In genomic region chr2:38545706-38546105, GRCm38 (mm10) we compare ENCODE assay signal across 16 mouse cellular contexts. TPM values are rescaled to one million over a fixed set of nuclear protein-coding genes. Genes with fewer than 3 reads are reported as not detected.
A peak's percentile ranks its signal among the peaks of the same experiment; 100 is the strongest.
DNase-seq lines count a peak whose midpoint lies in the region; ATAC-seq and TF ChIP-seq lines count a peak whose summit lies in the region.
"Had no signal": no experiment of that assay in that cellular context is flagged by ENCODE, and none has a peak within 500 bp of the region (broad histone marks: within the 10 kb centered on the region; RNA-seq: fewer than 3 reads in every experiment).

No protein-coding gene starts in this region.

- peak overlapping the region; percentile 81 for H3K27ac ChIP-seq in hindbrain, embryonic 10.5 days
- H3K27ac ChIP-seq in hindbrain, embryonic 13.5 days = no peak overlapping the region
- H3K27ac ChIP-seq in lung, embryonic 16.5 days (ENCODE audit: low read length) = peak overlapping the region; percentile 54
- H3K27ac ChIP-seq in heart, postnatal 0 days (ENCODE audit: low read depth) = peak overlapping the region; percentile 43; the same call in 1 of the 2 replicates
- H3K27ac ChIP-seq: embryonic facial prominence, embryonic 13.5 days; hindbrain, embryonic 14.5 days; left cerebral cortex, adult 2 months; limb, embryonic 13.5 days; neural tube, embryonic 12.5 days had no signal

- no peak overlapping the region for H3K4me3 ChIP-seq in hindbrain, embryonic 10.5 days
- no peak overlapping the region for H3K4me3 ChIP-seq in hindbrain, embryonic 13.5 days
- no peak overlapping the region for H3K4me3 ChIP-seq in lung, embryonic 16.5 days (ENCODE audit: low read length)
- no peak overlapping the region for H3K4me3 ChIP-seq in heart, postnatal 0 days (ENCODE audit: low read depth, low read length)
- H3K4me3 ChIP-seq: embryonic facial prominence, embryonic 13.5 days; left cerebral cortex, adult 2 months; limb, embryonic 13.5 days; neural tube, embryonic 12.5 days; stomach, embryonic 15.5 days had no signal

- H3K4me2 ChIP-seq in hindbrain, embryonic 13.5 days = no peak overlapping the region
- H3K4me2 ChIP-seq in lung, embryonic 16.5 days (ENCODE audit: low read depth, low read length) = no peak overlapping the region
- no peak overlapping the region for H3K4me2 ChIP-seq in heart, postnatal 0 days (ENCODE audit: low read depth, low read length)
- H3K4me2 ChIP-seq: embryonic facial prominence, embryonic 13.5 days; hindbrain, embryonic 14.5 days; limb, embryonic 13.5 days; neural tube, embryonic 12.5 days; stomach, embryonic 15.5 days had no signal

- intact Hi-C loops in heart, postnatal 25 days (cut with DNase I) = no loop called here

- ATAC-seq in hindbrain, embryonic 13.5 days (ENCODE audit: low FRiP score) = no peak
- ATAC-seq in lung, embryonic 16.5 days (ENCODE audit: low read depth) = 0 out of 2 replicates have a peak, but pooled peaks have one; percentile 1
- no peak for ATAC-seq in heart, postnatal 0 days (ENCODE audit: insufficient read depth, low read depth)

- no peaks in the 10 kb centered on the region for H3K9me3 ChIP-seq in hindbrain, embryonic 10.5 days
- H3K9me3 ChIP-seq in hindbrain, embryonic 13.5 days = no peaks in the 10 kb centered on the region
- H3K9me3 ChIP-seq in lung, embryonic 16.5 days (ENCODE audit: control insufficient read depth, low read length) = no peaks in the 10 kb centered on the region
- H3K9me3 ChIP-seq in heart, postnatal 0 days (replicated peaks; ENCODE audit: control insufficient read depth, low read length) = no peaks in the 10 kb centered on the region
- H3K9me3 ChIP-seq: embryonic facial prominence, embryonic 13.5 days; limb, embryonic 13.5 days; neural tube, embryonic 12.5 days; stomach, embryonic 15.5 days had no signal

- H3K4me1 ChIP-seq in hindbrain, embryonic 10.5 days (replicated peaks) = peaks cover 72% of the 10 kb centered on the region
- H3K4me1 ChIP-seq in hindbrain, embryonic 13.5 days (replicated peaks) = peaks cover 43% of the 10 kb centered on the region
- peaks cover 29% of the 10 kb centered on the region for H3K4me1 ChIP-seq in lung, embryonic 16.5 days (replicated peaks; ENCODE audit: control insufficient read depth, insufficient read depth, low read length)
- H3K4me1 ChIP-seq in heart, postnatal 0 days (ENCODE audit: control insufficient read depth, insufficient read depth) = peaks cover 38% of the 10 kb centered on the region

- peak; percentile 81 for DNase-seq in heart, adult 11 months
- DNase-seq in heart, postnatal 25 days (ENCODE audit: low spot score) = no peak
- no peak for DNase-seq in hindbrain, embryonic 10.5 days (ENCODE audit: low spot score)
- DNase-seq in lung, postnatal 25 days (ENCODE audit: low spot score) = no peak
- DNase-seq in heart, postnatal 0 days (ENCODE audit: low spot score) = no peak
- no peak for DNase-seq in adrenal gland, postnatal 14 days
- DNase-seq: cerebellum, adult 8-10 months had no signal

- no peak for TF ChIP-seq CTCF in heart, postnatal 0 days (IDR thresholded peaks at IDR 0.05; ENCODE audit: low read depth)

- peaks cover 6% of the 10 kb centered on the region for H3K36me3 ChIP-seq in hindbrain, embryonic 10.5 days
- no peaks in the 10 kb centered on the region for H3K36me3 ChIP-seq in hindbrain, embryonic 13.5 days
- no peaks in the 10 kb centered on the region; the same call in 1 of the 2 replicates for H3K36me3 ChIP-seq in lung, embryonic 16.5 days (ENCODE audit: control insufficient read depth, insufficient read depth, low read length)
- no peaks in the 10 kb centered on the region for H3K36me3 ChIP-seq in heart, postnatal 0 days (replicated peaks; ENCODE audit: control insufficient read depth, insufficient read depth, low read length)
- H3K36me3 ChIP-seq: neural tube, embryonic 12.5 days; stomach, embryonic 15.5 days had no signal

- H3K9ac ChIP-seq in hindbrain, embryonic 13.5 days = no peak overlapping the region
- H3K9ac ChIP-seq in lung, embryonic 16.5 days (ENCODE audit: low read length) = no peak overlapping the region
- no peak overlapping the region for H3K9ac ChIP-seq in heart, postnatal 0 days (replicated peaks; ENCODE audit: low read depth, low read length)
- H3K9ac ChIP-seq: embryonic facial prominence, embryonic 13.5 days; hindbrain, embryonic 14.5 days; limb, embryonic 13.5 days; neural tube, embryonic 12.5 days; stomach, embryonic 15.5 days had no signal

- H3K27me3 ChIP-seq in hindbrain, embryonic 10.5 days (ENCODE audit: insufficient read depth, poor library complexity, severe bottlenecking) = no peaks in the 10 kb centered on the region
- H3K27me3 ChIP-seq in hindbrain, embryonic 13.5 days = 0 out of 2 replicates have a peak, but pooled peaks cover 3% of the 10 kb centered on the region
- no peaks in the 10 kb centered on the region for H3K27me3 ChIP-seq in lung, embryonic 16.5 days (ENCODE audit: control insufficient read depth, insufficient read depth, low read depth, low read length)
- H3K27me3 ChIP-seq in heart, postnatal 0 days (ENCODE audit: control insufficient read depth, insufficient read depth, low read length) = no peaks in the 10 kb centered on the region
- H3K27me3 ChIP-seq: CH12.LX; embryonic facial prominence, embryonic 13.5 days; limb, embryonic 13.5 days; neural tube, embryonic 12.5 days; stomach, embryonic 15.5 days had no signal

- TF ChIP-seq EP300 in heart, postnatal 0 days (IDR thresholded peaks at IDR 0.05; ENCODE audit: low read depth) = no peak

RNA-seq across cellular contexts. Expression of gene Nek6, which starts 34.3 kb away (rescaled TPM):
- 1 to 10 TPM; 3.4 to 4.3 TPM for total RNA-seq in heart, postnatal 25 days (2021)
- 68.8 and 77.5 TPM in 2 replicates for polyA plus RNA-seq in hindbrain, embryonic 10.5 days (2016; fragmentation: Nextera tagmentation; extraction: Ambion mirVana)
- 57.3 and 58.0 TPM in 2 replicates for polyA plus RNA-seq in hindbrain, embryonic 13.5 days (2015; fragmentation: Nextera tagmentation; extraction: Ambion mirVana)
- polyA plus RNA-seq in lung, embryonic 16.5 days (2015; fragmentation: Nextera tagmentation; extraction: Ambion mirVana) = 117 and 122 TPM in 2 replicates
- 12.3 and 18.1 TPM in 2 replicates for total RNA-seq in heart, postnatal 0 days (2014; rRNA removed; ENCODE audit: low replicate concordance)
- 25.5 and 26.5 TPM in 2 replicates for polyA plus RNA-seq in heart, postnatal 0 days (2015; fragmentation: Nextera tagmentation; extraction: Ambion mirVana)
- 13.6 and 14.9 TPM in 2 replicates for total RNA-seq in adrenal gland, postnatal 14 days (2021)
